Mouse (Mus musculus): Measurements from ENCODE around the gene Trappc11. TPM values are rescaled to one million over a fixed set of nuclear protein-coding genes. Genes with fewer than 3 reads are reported as not detected.
"Not testable (repeated sequence)": the region's sequence is repeated elsewhere in the genome, so short reads cannot be mapped to it uniquely, and the experiment has no call there.

Gene Trappc11
- polyA plus RNA-seq, 1 experiment from 2014 or later, result 39.6 TPM

DNA sequence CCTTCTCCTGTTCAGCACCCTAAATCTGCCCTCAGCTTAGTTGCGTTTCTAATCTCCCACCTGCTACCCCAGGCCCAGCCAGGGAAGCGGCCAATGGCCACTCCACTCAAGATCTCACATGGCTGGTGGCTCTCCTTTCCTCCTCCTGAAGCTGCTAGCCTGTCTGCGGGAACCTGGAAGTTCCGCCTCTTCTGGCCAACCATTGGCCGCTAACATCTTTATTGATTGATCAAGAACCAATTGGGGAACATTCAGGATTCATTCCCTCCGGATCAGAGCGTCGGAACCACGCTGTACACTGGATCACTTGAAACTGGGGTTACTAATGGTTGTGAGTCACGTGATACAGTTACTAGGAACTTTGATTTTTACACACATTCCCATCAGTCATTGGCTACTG lies 74.7 kb downstream of the Trappc11 start:
- no peak overlapping the region for H3K27ac ChIP-seq (ENCODE audit: low read depth, low read length)

DNA sequence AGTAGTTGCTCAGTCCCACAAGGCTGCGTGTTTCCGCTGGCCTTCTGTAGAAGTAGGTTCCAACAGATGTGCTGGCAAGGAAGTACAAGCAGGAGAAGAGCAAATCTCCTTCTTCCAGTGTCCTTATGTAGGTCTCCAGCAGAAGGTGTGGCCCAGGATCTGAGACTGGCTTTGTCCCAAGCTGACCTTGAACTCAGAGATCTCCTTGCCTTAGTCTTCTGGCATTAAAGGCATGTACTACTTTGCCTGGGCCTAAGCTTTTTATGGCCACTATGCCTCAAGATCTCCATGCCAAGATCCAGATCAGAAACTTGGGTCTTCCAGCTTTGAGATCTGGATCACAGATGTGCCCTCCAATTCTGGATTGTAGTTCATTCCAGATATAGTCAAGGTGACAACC lies 84.1 kb downstream of the Trappc11 start:
- H3K4me2 ChIP-seq (ENCODE audit: low read length); H3K27ac ChIP-seq (ENCODE audit: low read depth, low read length); H3K4me1 ChIP-seq (ENCODE audit: control insufficient read depth, insufficient read depth, low read length); H3K27me3 ChIP-seq (replicated peaks; ENCODE audit: control insufficient read depth, insufficient read depth, low read length); H3K36me3 ChIP-seq (ENCODE audit: control insufficient read depth, insufficient read depth, low read length); H3K9ac ChIP-seq (ENCODE audit: low read length); DNase-seq (ENCODE audit: low spot score); H3K9me3 ChIP-seq (replicated peaks; ENCODE audit: control insufficient read depth, low read length); H3K4me3 ChIP-seq (ENCODE audit: low read depth, low read length); ATAC-seq: not testable (repeated sequence)
- 91% methylated on average over 2 of the region's 2 CpGs for WGBS

More for the DNA sequence above, 74.7 kb downstream of the Trappc11 start:
- H3K4me3 ChIP-seq (ENCODE audit: low read depth, low read length), result no peak overlapping the region
- H3K4me2 ChIP-seq (ENCODE audit: low read length), result no peak overlapping the region
- DNase-seq (ENCODE audit: low spot score) (no peak), ATAC-seq (no peak)
- no peaks in the 10 kb centered on the region for H3K4me1 ChIP-seq (ENCODE audit: control insufficient read depth, insufficient read depth, low read length)
- H3K9me3 ChIP-seq (replicated peaks; ENCODE audit: control insufficient read depth, low read length), result no peaks in the 10 kb centered on the region
- no peaks in the 10 kb centered on the region for H3K27me3 ChIP-seq (replicated peaks; ENCODE audit: control insufficient read depth, insufficient read depth, low read length)
- no peaks in the 10 kb centered on the region for H3K36me3 ChIP-seq (ENCODE audit: control insufficient read depth, insufficient read depth, low read length)
- WGBS, result 92% methylated on average over 10 of the region's 10 CpGs
- no peak overlapping the region for H3K9ac ChIP-seq (ENCODE audit: low read length)

DNA sequence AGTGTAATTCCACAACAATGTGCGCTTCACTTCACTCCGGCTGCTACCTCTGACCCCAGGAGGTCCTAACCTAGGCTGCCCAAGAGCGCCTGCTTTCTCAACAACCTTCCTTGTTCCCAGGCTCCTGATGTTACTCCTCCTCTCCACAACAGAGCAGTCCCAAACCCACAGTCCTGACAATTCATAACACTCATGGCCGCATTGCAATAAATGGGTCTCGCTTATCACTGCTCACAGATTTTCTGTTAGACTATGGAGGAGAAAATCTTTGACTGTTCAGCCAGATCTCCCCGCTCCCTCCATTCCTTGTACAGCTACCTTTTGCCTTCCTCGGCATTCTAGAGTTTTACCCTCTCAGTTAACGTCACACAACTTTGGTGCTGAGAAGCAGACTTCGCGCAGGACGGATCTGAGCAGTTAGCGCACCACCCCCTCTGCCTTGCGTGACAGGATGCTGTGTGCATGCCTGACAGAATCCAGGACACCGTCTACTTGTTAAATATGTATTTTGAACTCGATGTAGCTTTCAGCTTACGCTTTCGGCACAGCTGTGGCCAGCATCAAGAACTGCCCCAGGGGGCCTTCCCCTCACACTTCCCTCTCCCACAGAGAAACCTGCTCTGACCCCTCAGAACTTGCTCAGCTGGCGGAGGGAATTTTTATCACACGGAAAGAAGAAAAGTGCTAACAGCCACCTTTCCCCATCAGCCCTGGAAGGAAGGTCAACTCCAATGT lies 86.8 kb downstream of the Trappc11 start, which contains the start of gene Stox2:
Gene Stox2, minus strand, starts transcription at position 51 of the 735 bp plus-strand sequence.
- WGBS, result 88% methylated on average over 19 of the region's 19 CpGs
- Histone ChIP-seq H3K4me3 (ENCODE audit: low read depth, low read length) (no peak within 1 kb of the TSS), H3K36me3 (ENCODE audit: control insufficient read depth, insufficient read depth, low read length) (no peaks in the 10 kb centered on the region), H3K4me1 (ENCODE audit: control insufficient read depth, insufficient read depth, low read length) (no peaks in the 10 kb centered on the region), H3K4me2 (ENCODE audit: low read length) (no peak within 1 kb of the TSS), H3K9me3 (replicated peaks; ENCODE audit: control insufficient read depth, low read length) (no peaks in the 10 kb centered on the region), H3K9ac (ENCODE audit: low read length) (no peak within 1 kb of the TSS), H3K27ac (ENCODE audit: low read depth, low read length) (no peak within 1 kb of the TSS), H3K27me3 (replicated peaks; ENCODE audit: control insufficient read depth, insufficient read depth, low read length) (no peaks in the 10 kb centered on the region)
- no peak for DNase-seq (ENCODE audit: low spot score)
- no peak for ATAC-seq

Other genes with a start within 250 kb of the Trappc11 start
- 33.3 and 37.5 TPM in 2 replicates for gene Stox2, start 87.1 kb downstream of the Trappc11 start, polyA plus RNA-seq (2014; fragmentation: Nextera tagmentation; extraction: Ambion mirVana)
- gene Rwdd4a, start 194 bp upstream of the Trappc11 start, polyA plus RNA-seq (2014; fragmentation: Nextera tagmentation; extraction: Ambion mirVana), result 49.7 and 51.4 TPM in 2 replicates
- 5.8 and 10.1 TPM in 2 replicates for gene Ing2, start 142.1 kb upstream of the Trappc11 start, polyA plus RNA-seq (2014; fragmentation: Nextera tagmentation; extraction: Ambion mirVana)
- 45.4 and 49.3 TPM in 2 replicates for gene Cdkn2aip, start 180.5 kb upstream of the Trappc11 start, polyA plus RNA-seq (2014; fragmentation: Nextera tagmentation; extraction: Ambion mirVana)